Mouse (Mus musculus) forebrain, embryonic 12.5 days (tissue): ENCODE measurements around the gene Siah2. TPM values are rescaled to one million over a fixed set of nuclear protein-coding genes. Genes with fewer than 3 reads are reported as not detected.

Experiments
- ATAC-seq: fragments of 200-750 bp; cut with Nextera tagmentation; 2 replicates; pipeline ENCODE4 v1.8.0; 2017; ENCODE audit warnings: moderate TSS enrichment; ENCODE audit not compliant: low FRiP score
- H3K27ac ChIP-seq: fragments of 300-500 bp; sonication (generic); 2 replicates; pipeline ENCODE4 v1.5.1; 2016; ENCODE audit warnings: mild to moderate bottlenecking
- H3K27me3 ChIP-seq: fragments of 300-500 bp; sonication (generic); 2 replicates; pipeline ENCODE4 v1.6.1; 2016; ENCODE audit warnings: mild to moderate bottlenecking
- H3K36me3 ChIP-seq: fragments of 300-500 bp; sonication (generic); replicated peaks from 2 replicates; pipeline ENCODE4 v1.6.1; 2016; ENCODE audit warnings: mild to moderate bottlenecking
- H3K4me1 ChIP-seq: fragments of 300-500 bp; sonication (generic); 2 replicates; pipeline ENCODE4 v1.6.1; 2016
- H3K4me2 ChIP-seq: fragments of 300-500 bp; sonication (generic); 2 replicates; pipeline ENCODE4 v1.6.1; 2016; ENCODE audit warnings: mild to moderate bottlenecking, moderate library complexity
- H3K4me3 ChIP-seq: fragments of 300-500 bp; sonication (generic); replicated peaks from 2 replicates; pipeline ENCODE4 v1.5.1; 2016; ENCODE audit warnings: mild to moderate bottlenecking
- H3K9ac ChIP-seq: fragments of 300-500 bp; sonication (generic); 2 replicates; pipeline ENCODE4 v1.6.1; 2016; ENCODE audit warnings: mild to moderate bottlenecking
- H3K9me3 ChIP-seq: fragments of 300-500 bp; sonication (generic); 2 replicates; pipeline ENCODE4 v1.6.1; 2016
- WGBS: fragments of 180-500 bp; shearing (Covaris S2); methylation state at CpG from one replicate; pipeline ENCODE4 v1.1.7; 2016; 5-methylcytosine and 5-hydroxymethylcytosine counted together
- polyA plus RNA-seq: library from polyadenylated mRNA; unstranded; fragments of >200 nt; fragmentation: Nextera tagmentation; extraction: Ambion mirVana; gene quantifications from 2 replicates; pipeline ENCODE4 v1.2.1, GENCODE M21; 2016

The Siah2 gene
- polyA plus RNA-seq, 1 experiment from 2014 or later = 5.6 TPM

- Histone ChIP-seq H3K36me3 (peaks cover 7% of the 10 kb centered on the region; the same call in 1 of the 2 replicates), H3K4me2 (no peak overlapping the region), H3K4me3 (no peak overlapping the region), H3K27me3 (no peaks in the 10 kb centered on the region), H3K9me3 (no peaks in the 10 kb centered on the region), H3K4me1 (peaks cover 15% of the 10 kb centered on the region), H3K9ac (no peak overlapping the region), H3K27ac (no peak overlapping the region)
- WGBS = 75% methylated on average over 4 of the region's 4 CpGs
- ATAC-seq = no peak
These were observed 12.2 kb downstream of the Siah2 start for GRCm38 (mm10) chr3:58679996-58680395.

GRCm38 (mm10) chr3:58678905-58679304, 13.3 kb downstream of the Siah2 start:
- H3K27ac ChIP-seq = no peak overlapping the region
- no peaks in the 10 kb centered on the region for H3K9me3 ChIP-seq
- no peaks in the 10 kb centered on the region for H3K27me3 ChIP-seq
- H3K36me3 ChIP-seq = peaks cover 7% of the 10 kb centered on the region; the same call in 1 of the 2 replicates
- ATAC-seq = no peak
- no peak overlapping the region for H3K9ac ChIP-seq
- no peak overlapping the region for H3K4me3 ChIP-seq
- H3K4me1 ChIP-seq = peaks cover 15% of the 10 kb centered on the region
- 52% methylated on average over 2 of the region's 2 CpGs for WGBS
- no peak overlapping the region for H3K4me2 ChIP-seq

DNA sequence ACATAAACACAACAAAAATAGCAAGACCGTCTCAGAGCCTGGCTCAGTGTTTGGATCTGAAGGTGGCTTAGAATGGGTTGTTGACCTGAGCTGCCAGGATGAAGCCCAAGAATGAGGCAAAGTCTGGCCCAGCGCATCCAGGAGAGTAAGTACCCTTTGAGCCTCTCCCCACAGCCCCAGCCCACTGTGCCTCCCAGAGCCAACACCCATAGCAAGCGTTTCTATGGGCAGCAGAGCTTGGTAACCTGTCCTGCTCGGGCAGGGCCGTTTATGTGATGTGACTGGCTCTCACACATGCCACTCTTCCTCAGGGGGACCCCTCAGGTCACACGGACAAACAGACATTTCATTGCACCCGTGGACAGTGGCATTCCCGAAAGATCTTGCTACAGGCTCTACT, 13.8 kb downstream of the Siah2 start:
- Histone ChIP-seq H3K4me2 (no peak overlapping the region), H3K9me3 (no peaks in the 10 kb centered on the region), H3K4me1 (peaks cover 15% of the 10 kb centered on the region), H3K27me3 (no peaks in the 10 kb centered on the region), H3K4me3 (no peak overlapping the region), H3K36me3 (peaks cover 7% of the 10 kb centered on the region; the same call in 1 of the 2 replicates), H3K9ac (no peak overlapping the region), H3K27ac (no peak overlapping the region)
- WGBS = 68% methylated on average over 8 of the region's 8 CpGs
- ATAC-seq = no peak

GRCm38 (mm10) chr3:58677615-58678014, 14.6 kb downstream of the Siah2 start:
- ATAC-seq = no peak
- WGBS = 52% methylated on average over 3 of the region's 3 CpGs

GRCm38 (mm10) chr3:58673295-58673694, 18.9 kb downstream of the Siah2 start:
- Histone ChIP-seq H3K9ac (no peak overlapping the region), H3K27me3 (no peaks in the 10 kb centered on the region), H3K4me3 (no peak overlapping the region), H3K4me2 (no peak overlapping the region), H3K27ac (no peak overlapping the region), H3K4me1 (peaks cover 8% of the 10 kb centered on the region), H3K36me3 (peaks cover 7% of the 10 kb centered on the region; the same call in 1 of the 2 replicates), H3K9me3 (no peaks in the 10 kb centered on the region)
- ATAC-seq = no peak
- 93% methylated on average over 5 of the region's 5 CpGs for WGBS

More at GRCm38 (mm10) chr3:58677615-58678014, 14.6 kb downstream of the Siah2 start:
- H3K27ac ChIP-seq = no peak overlapping the region
- H3K4me1 ChIP-seq = peaks cover 15% of the 10 kb centered on the region
- no peak overlapping the region for H3K4me3 ChIP-seq
- no peak overlapping the region for H3K9ac ChIP-seq
- no peak overlapping the region for H3K4me2 ChIP-seq
- H3K9me3 ChIP-seq = no peaks in the 10 kb centered on the region
- H3K36me3 ChIP-seq = peaks cover 7% of the 10 kb centered on the region; the same call in 1 of the 2 replicates
- H3K27me3 ChIP-seq = no peaks in the 10 kb centered on the region

- no peak for ATAC-seq
- WGBS = 84% methylated on average over 4 of the region's 4 CpGs
- H3K4me2 ChIP-seq = no peak overlapping the region
These were observed 19.6 kb downstream of the Siah2 start for GRCm38 (mm10) chr3:58672481-58673183.

GRCm38 (mm10) chr3:58671616-58672250, 20.5 kb downstream of the Siah2 start:
- no peak for ATAC-seq
- no peak overlapping the region for H3K4me3 ChIP-seq

More at GRCm38 (mm10) chr3:58672481-58673183, 19.6 kb downstream of the Siah2 start:
- Histone ChIP-seq H3K9me3 (no peaks in the 10 kb centered on the region), H3K36me3 (peaks cover 7% of the 10 kb centered on the region; the same call in 1 of the 2 replicates), H3K4me3 (no peak overlapping the region), H3K4me1 (peaks cover 3% of the 10 kb centered on the region), H3K27ac (no peak overlapping the region), H3K27me3 (no peaks in the 10 kb centered on the region), H3K9ac (no peak overlapping the region)

GRCm38 (mm10) chr3:58663970-58664369, 28.2 kb downstream of the Siah2 start:
- Histone ChIP-seq H3K4me2 (no peak overlapping the region), H3K27ac (no peak overlapping the region), H3K4me3 (no peak overlapping the region), H3K9me3 (peaks cover 4% of the 10 kb centered on the region; the same call in 1 of the 2 replicates), H3K27me3 (no peaks in the 10 kb centered on the region), H3K4me1 (no peaks in the 10 kb centered on the region), H3K36me3 (no peaks in the 10 kb centered on the region), H3K9ac (no peak overlapping the region)
- WGBS = 88% methylated on average over 7 of the region's 7 CpGs
- no peak for ATAC-seq

More at GRCm38 (mm10) chr3:58671616-58672250, 20.5 kb downstream of the Siah2 start:
- Histone ChIP-seq H3K27ac (no peak overlapping the region), H3K9ac (no peak overlapping the region), H3K36me3 (peaks cover 7% of the 10 kb centered on the region; the same call in 1 of the 2 replicates), H3K4me1 (no peaks in the 10 kb centered on the region), H3K9me3 (no peaks in the 10 kb centered on the region), H3K4me2 (no peak overlapping the region), H3K27me3 (no peaks in the 10 kb centered on the region)
- whole genome bisulfite sequencing = 77% methylated on average over 6 of the region's 6 CpGs

GRCm38 (mm10) chr3:58660636-58661035, 31.6 kb downstream of the Siah2 start:
- WGBS = 92% methylated on average over 4 of the region's 4 CpGs
- ATAC-seq = no peak
- H3K27me3 ChIP-seq = no peaks in the 10 kb centered on the region
- H3K4me2 ChIP-seq = no peak overlapping the region
- H3K36me3 ChIP-seq = no peaks in the 10 kb centered on the region
- no peak overlapping the region for H3K27ac ChIP-seq
- H3K9ac ChIP-seq = no peak overlapping the region
- peaks cover under 1% of the 10 kb centered on the region; the same call in 1 of the 2 replicates for H3K4me1 ChIP-seq
- no peak overlapping the region for H3K4me3 ChIP-seq
- peaks cover 3% of the 10 kb centered on the region; the same call in 1 of the 2 replicates for H3K9me3 ChIP-seq

DNA sequence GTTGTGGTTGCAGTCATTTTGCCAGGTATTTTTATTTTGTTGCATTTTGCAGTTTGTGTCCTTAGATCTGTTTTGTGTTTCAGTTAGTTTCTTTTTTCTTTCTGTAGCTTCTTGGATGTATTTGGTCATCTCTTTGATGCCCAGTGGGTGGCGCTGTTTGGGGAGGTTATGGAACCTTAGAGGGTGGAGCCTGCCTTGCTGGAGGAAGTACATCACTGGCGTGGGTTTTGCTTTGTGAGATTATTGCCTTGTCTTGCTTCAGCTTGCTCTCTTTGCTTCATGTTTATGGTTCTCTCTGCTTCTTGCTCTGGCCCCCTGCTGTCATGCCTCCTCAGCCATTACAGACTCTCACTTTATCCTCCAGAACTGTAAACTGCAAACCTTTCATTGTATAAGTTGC, 34.8 kb downstream of the Siah2 start:
- no peaks in the 10 kb centered on the region for H3K9me3 ChIP-seq
- ATAC-seq = no peak
- no peak overlapping the region for H3K9ac ChIP-seq
- H3K27ac ChIP-seq = no peak overlapping the region
- no peak overlapping the region for H3K4me3 ChIP-seq
- peaks cover 3% of the 10 kb centered on the region; the same call in 1 of the 2 replicates for H3K4me1 ChIP-seq
- H3K4me2 ChIP-seq = no peak overlapping the region
- whole genome bisulfite sequencing = 30% methylated on average over 2 of the region's 2 CpGs
- H3K36me3 ChIP-seq = no peaks in the 10 kb centered on the region
- no peaks in the 10 kb centered on the region for H3K27me3 ChIP-seq

GRCm38 (mm10) chr3:58655362-58656130, 36.7 kb downstream of the Siah2 start:
- Histone ChIP-seq H3K4me2 (no peak overlapping the region), H3K27ac (no peak overlapping the region), H3K36me3 (no peaks in the 10 kb centered on the region), H3K4me1 (peaks cover 3% of the 10 kb centered on the region; the same call in 1 of the 2 replicates), H3K9ac (no peak overlapping the region), H3K9me3 (no peaks in the 10 kb centered on the region), H3K4me3 (no peak overlapping the region), H3K27me3 (no peaks in the 10 kb centered on the region)
- ATAC-seq = peak; percentile 64; the same call in 1 of the 2 replicates
- WGBS = 62% methylated on average over 17 of the region's 17 CpGs

DNA sequence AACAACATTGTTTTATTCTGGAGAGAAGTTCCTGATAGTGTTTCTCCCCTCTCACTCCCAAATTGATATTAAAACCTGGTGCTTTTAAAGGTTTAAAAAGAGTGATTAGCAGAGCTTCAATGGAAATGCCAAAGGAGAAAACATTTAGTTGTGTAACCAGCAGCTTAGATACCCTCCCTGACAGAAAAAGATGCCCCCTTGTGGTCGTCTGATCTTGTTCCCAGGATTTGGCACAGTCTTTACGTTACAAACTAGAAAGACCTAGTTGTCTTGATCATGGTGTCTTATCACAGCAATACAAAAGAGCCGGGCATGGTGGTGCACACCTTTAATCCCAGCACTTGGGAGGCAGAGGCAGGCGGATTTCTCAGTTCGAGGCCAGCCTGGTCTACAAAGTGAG, 38.3 kb downstream of the Siah2 start:
- Histone ChIP-seq H3K27ac (no peak overlapping the region), H3K4me2 (no peak overlapping the region), H3K9ac (no peak overlapping the region), H3K9me3 (no peaks in the 10 kb centered on the region), H3K27me3 (no peaks in the 10 kb centered on the region), H3K4me1 (peaks cover 3% of the 10 kb centered on the region; the same call in 1 of the 2 replicates), H3K4me3 (no peak overlapping the region), H3K36me3 (no peaks in the 10 kb centered on the region)
- no peak for ATAC-seq
- 67% methylated on average over 5 of the region's 5 CpGs for WGBS
